Mouse (Mus musculus) myocyte (in vitro differentiated cells): ENCODE measurements around the gene Dpp6. TPM values are rescaled to one million over a fixed set of nuclear protein-coding genes. Genes with fewer than 3 reads are reported as not detected.

Experiments
- H3K27me3 ChIP-seq: one replicate; pipeline ENCODE4 v1.6.1; 2011; ENCODE audit not compliant: control insufficient read depth, insufficient read depth, insufficient read length
- H3K36me3 ChIP-seq: one replicate; pipeline ENCODE4 v1.6.1; 2011; ENCODE audit not compliant: control insufficient read depth, insufficient read depth
- H3K4me2 ChIP-seq: one replicate; pipeline ENCODE4 v1.6.1; 2011; ENCODE audit warnings: low read depth, control low read depth
- H3K4me3 ChIP-seq: one replicate; pipeline ENCODE4 v1.5.1; 2011; ENCODE audit warnings: mild to moderate bottlenecking, control low read depth, moderate library complexity
- H3K79me2 ChIP-seq: one replicate; pipeline ENCODE4 v1.6.1; 2011; ENCODE audit not compliant: control insufficient read depth, insufficient read depth
- H3ac ChIP-seq: one replicate; pipeline ENCODE4 v1.6.1; 2011; ENCODE audit not compliant: control insufficient read depth, insufficient read length
- CEBPB ChIP-seq: IDR thresholded peaks from 2 replicates; pipeline ENCODE4 v1.6.1; 2011; ENCODE audit warnings: mild to moderate bottlenecking, moderate library complexity; ENCODE audit not compliant: poor library complexity, insufficient read depth, severe bottlenecking
- E2F4 ChIP-seq: IDR thresholded peaks from one replicate; pipeline ENCODE4 v1.6.1; 2011; ENCODE audit warnings: mild to moderate bottlenecking, control low read depth, moderate library complexity; ENCODE audit not compliant: insufficient read depth
- MAX ChIP-seq: IDR thresholded peaks from one replicate; pipeline ENCODE4 v1.6.1; 2011; ENCODE audit warnings: low read depth, mild to moderate bottlenecking, control low read depth
- MYOD1 ChIP-seq, 3 experiments: IDR thresholded peaks; one replicate each; pipeline ENCODE4 v1.6.1; 2011; ENCODE audit warnings: control low read depth in 2 of 3, low read depth in 2 of 3, mild to moderate bottlenecking in 2 of 3, moderate library complexity in 1 of 3; ENCODE audit not compliant: insufficient read length in 2 of 3, control insufficient read depth in 1 of 3
- MYOG ChIP-seq, 3 experiments: IDR thresholded peaks; one replicate each; pipeline ENCODE4 v1.6.1; 2011; ENCODE audit warnings: control low read depth in 2 of 3, low read depth in 2 of 3, mild to moderate bottlenecking in 2 of 3; ENCODE audit not compliant: insufficient read length in 2 of 3, control insufficient read depth in 1 of 3, insufficient read depth in 1 of 3
- POLR2A ChIP-seq: IDR thresholded peaks from one replicate; pipeline ENCODE4 v1.6.1; 2011; ENCODE audit warnings: low read depth, mild to moderate bottlenecking, control low read depth, moderate library complexity; ENCODE audit not compliant: insufficient read length
- POLR2AphosphoS2 ChIP-seq: IDR thresholded peaks from one replicate; pipeline ENCODE4 v1.6.1; 2011; ENCODE audit warnings: low read depth, control low read depth; ENCODE audit not compliant: insufficient read length
- REST ChIP-seq: IDR thresholded peaks from one replicate; pipeline ENCODE4 v1.6.1; 2011; ENCODE audit warnings: mild to moderate bottlenecking, control low read depth, moderate library complexity; ENCODE audit not compliant: insufficient read depth, insufficient read length
- SRF ChIP-seq: IDR thresholded peaks from one replicate; pipeline ENCODE4 v1.6.1; 2011; ENCODE audit warnings: low read depth; ENCODE audit not compliant: control insufficient read depth, insufficient read length
- TCF12 ChIP-seq: IDR thresholded peaks from one replicate; pipeline ENCODE4 v1.6.1; 2011; ENCODE audit warnings: mild to moderate bottlenecking, control low read depth; ENCODE audit not compliant: poor library complexity, insufficient read depth, severe bottlenecking
- TCF3 ChIP-seq: IDR thresholded peaks from one replicate; pipeline ENCODE4 v1.6.1; 2011; ENCODE audit warnings: low read depth, control low read depth; ENCODE audit not compliant: insufficient read length
- USF1 ChIP-seq: IDR thresholded peaks from one replicate; pipeline ENCODE4 v1.6.1; 2011; ENCODE audit warnings: low read depth, mild to moderate bottlenecking, control low read depth, moderate library complexity
- polyA plus RNA-seq: library from polyadenylated mRNA; unstranded; fragments of >200 nt; fragmentation: generic; extraction: Trizol; gene quantifications from one replicate; pipeline ENCODE4 v1.2.1, GENCODE M21; 2012; ENCODE audit warnings: missing spikeins

Gene Dpp6
- polyA plus RNA-seq, 1 experiment = 0.06 TPM

- TF ChIP-seq E2F4 = no peak
- TF ChIP-seq TCF12 = no peak
- no peak for TF ChIP-seq REST
- no peak for TF ChIP-seq CEBPB
- TF ChIP-seq MYOG (IDR thresholded peaks at IDR 0.05; ENCODE audit: control insufficient read depth in 1 of 3, insufficient read depth in 1 of 3, insufficient read length in 2 of 3, low read depth in 2 of 3) = no peak
- TF ChIP-seq TCF3 = no peak
- no peak for TF ChIP-seq MAX
- TF ChIP-seq SRF = no peak
- TF ChIP-seq POLR2AphosphoS2 = no peak
- no peak for TF ChIP-seq USF1
- H3K4me2 ChIP-seq = no peak overlapping the region
- no peaks in the 10 kb centered on the region for H3K27me3 ChIP-seq
- H3K36me3 ChIP-seq = no peaks in the 10 kb centered on the region
- no peak overlapping the region for H3ac ChIP-seq
- no peak overlapping the region for H3K4me3 ChIP-seq
- no peaks in the 10 kb centered on the region for H3K79me2 ChIP-seq
Observed at GRCm38 (mm10) chr5:27685923-27686322, 868.9 kb downstream of the Dpp6 start.

GRCm38 (mm10) chr5:27687311-27687710 lies 870.3 kb downstream of the Dpp6 start:
- no peaks in the 10 kb centered on the region for H3K27me3 ChIP-seq

DNA sequence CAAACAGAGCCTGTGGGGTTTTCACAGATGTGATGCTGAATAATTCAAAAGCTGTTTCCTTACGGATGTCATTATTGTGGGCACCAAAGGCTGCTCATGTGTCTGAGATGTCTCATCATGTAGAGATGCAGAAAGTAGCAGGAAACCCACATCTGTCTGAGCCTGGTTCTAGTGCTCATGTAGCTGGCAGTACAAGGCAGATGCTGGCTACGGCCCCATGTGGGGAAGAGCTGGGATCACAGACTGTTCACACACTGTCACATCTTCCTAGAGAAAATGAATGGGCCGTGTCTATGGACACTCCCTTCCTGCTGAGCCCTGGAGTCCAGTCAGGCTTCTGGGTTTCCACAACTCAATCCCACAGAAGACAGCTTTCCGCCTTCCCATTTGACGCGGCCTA lies 885.5 kb downstream of the Dpp6 start:
- no peaks in the 10 kb centered on the region for H3K27me3 ChIP-seq
- H3K4me2 ChIP-seq = no peak overlapping the region
- no peaks in the 10 kb centered on the region for H3K79me2 ChIP-seq
- no peaks in the 10 kb centered on the region for H3K36me3 ChIP-seq
- TF ChIP-seq POLR2A (no peak), MYOG (IDR thresholded peaks at IDR 0.05; ENCODE audit: control insufficient read depth in 1 of 3, insufficient read depth in 1 of 3, insufficient read length in 2 of 3, low read depth in 2 of 3) (no peak), MAX (no peak), MYOD1 (IDR thresholded peaks at IDR 0.05; ENCODE audit: control insufficient read depth in 1 of 3, insufficient read length in 2 of 3, low read depth in 2 of 3) (no peak), CEBPB (no peak), TCF3 (no peak), POLR2AphosphoS2 (no peak), REST (no peak), SRF (no peak), USF1 (no peak), E2F4 (no peak), TCF12 (no peak)
- H3ac ChIP-seq = no peak overlapping the region
- no peak overlapping the region for H3K4me3 ChIP-seq

More at GRCm38 (mm10) chr5:27687311-27687710, 870.3 kb downstream of the Dpp6 start:
- H3K4me3 ChIP-seq = no peak overlapping the region
- H3K36me3 ChIP-seq = no peaks in the 10 kb centered on the region
- no peak overlapping the region for H3K4me2 ChIP-seq
- H3ac ChIP-seq = no peak overlapping the region
- TF ChIP-seq MYOD1 (IDR thresholded peaks at IDR 0.05; ENCODE audit: control insufficient read depth in 1 of 3, insufficient read length in 2 of 3, low read depth in 2 of 3) (no peak), USF1 (no peak), MYOG (IDR thresholded peaks at IDR 0.05; ENCODE audit: control insufficient read depth in 1 of 3, insufficient read depth in 1 of 3, insufficient read length in 2 of 3, low read depth in 2 of 3) (no peak), POLR2A (no peak), MAX (no peak), REST (no peak), E2F4 (no peak), CEBPB (no peak), TCF12 (no peak), POLR2AphosphoS2 (no peak), SRF (no peak), TCF3 (no peak)
- H3K79me2 ChIP-seq = no peaks in the 10 kb centered on the region

- Histone ChIP-seq H3K4me2 (no peak overlapping the region), H3K4me3 (no peak overlapping the region), H3K36me3 (no peaks in the 10 kb centered on the region), H3ac (no peak overlapping the region), H3K27me3 (no peaks in the 10 kb centered on the region), H3K79me2 (no peaks in the 10 kb centered on the region)
- TF ChIP-seq POLR2AphosphoS2 (no peak), USF1 (no peak), MAX (no peak), POLR2A (no peak), E2F4 (no peak), TCF12 (no peak), SRF (no peak), CEBPB (no peak), MYOG (IDR thresholded peaks at IDR 0.05; ENCODE audit: control insufficient read depth in 1 of 3, insufficient read depth in 1 of 3, insufficient read length in 2 of 3, low read depth in 2 of 3) (no peak)
Observed at GRCm38 (mm10) chr5:27705020-27705419, 888.0 kb downstream of the Dpp6 start.

- H3K79me2 ChIP-seq = no peaks in the 10 kb centered on the region
- no peaks in the 10 kb centered on the region for H3K36me3 ChIP-seq
- no peak overlapping the region for H3K4me2 ChIP-seq
- no peak for TF ChIP-seq TCF3
- TF ChIP-seq POLR2A = no peak
- no peak for TF ChIP-seq POLR2AphosphoS2
- no peak for TF ChIP-seq REST
- TF ChIP-seq MYOD1 (IDR thresholded peaks at IDR 0.05; ENCODE audit: control insufficient read depth in 1 of 3, insufficient read length in 2 of 3, low read depth in 2 of 3) = no peak
- TF ChIP-seq USF1 = no peak
- TF ChIP-seq MYOG (IDR thresholded peaks at IDR 0.05; ENCODE audit: control insufficient read depth in 1 of 3, insufficient read depth in 1 of 3, insufficient read length in 2 of 3, low read depth in 2 of 3) = no peak
- TF ChIP-seq CEBPB = no peak
- TF ChIP-seq E2F4 = no peak
- TF ChIP-seq TCF12 = no peak
- no peak for TF ChIP-seq SRF
- TF ChIP-seq MAX = no peak
- H3K4me3 ChIP-seq = no peak overlapping the region
- no peaks in the 10 kb centered on the region for H3K27me3 ChIP-seq
- no peak overlapping the region for H3ac ChIP-seq
Observed at GRCm38 (mm10) chr5:27706551-27706950, 889.5 kb downstream of the Dpp6 start.
